8 mouse cellular contexts compared by ENCODE assay signal in genomic region chr14:21750881-21751542, GRCm38 (mm10). TPM values are rescaled to one million over a fixed set of nuclear protein-coding genes. Genes with fewer than 3 reads are reported as not detected.
DNase-seq lines count a peak whose midpoint lies in the region; ATAC-seq and TF ChIP-seq lines count a peak whose summit lies in the region.

Gene Dusp13, minus strand, starts transcription at chr14:21751181.

- no peaks in the 10 kb centered on the region for H3K9me3 ChIP-seq in forebrain, embryonic 11.5 days (ENCODE audit: control insufficient read depth, low read length)
- no peaks in the 10 kb centered on the region for H3K9me3 ChIP-seq in liver, embryonic 16.5 days (replicated peaks; ENCODE audit: control insufficient read depth, low read length)
- no peaks in the 10 kb centered on the region for H3K9me3 ChIP-seq in neural tube, embryonic 11.5 days (ENCODE audit: control insufficient read depth, low read length)
- no peaks in the 10 kb centered on the region for H3K9me3 ChIP-seq in stomach, embryonic 16.5 days (replicated peaks; ENCODE audit: control insufficient read depth, low read length)

- H3K9ac ChIP-seq in forebrain, embryonic 11.5 days (ENCODE audit: low read length): peak within 1 kb of the TSS; percentile 89
- peak within 1 kb of the TSS; percentile 83 for H3K9ac ChIP-seq in liver, embryonic 16.5 days (ENCODE audit: low read depth, low read length)
- H3K9ac ChIP-seq in neural tube, embryonic 11.5 days (ENCODE audit: low read length): peak within 1 kb of the TSS; percentile 82
- H3K9ac ChIP-seq in stomach, embryonic 16.5 days (ENCODE audit: low read length): peak within 1 kb of the TSS; percentile 91

- no peaks in the 10 kb centered on the region for H3K27me3 ChIP-seq in forebrain, embryonic 11.5 days (ENCODE audit: control insufficient read depth, insufficient read depth, low read length)
- no peaks in the 10 kb centered on the region for H3K27me3 ChIP-seq in liver, embryonic 16.5 days (ENCODE audit: control insufficient read depth, insufficient read depth, low read depth, low read length)
- H3K27me3 ChIP-seq in neural tube, embryonic 11.5 days (ENCODE audit: control insufficient read depth, insufficient read depth, low read length): no peaks in the 10 kb centered on the region
- no peaks in the 10 kb centered on the region for H3K27me3 ChIP-seq in stomach, embryonic 16.5 days (ENCODE audit: control insufficient read depth, insufficient read depth, low read length)

- peak within 1 kb of the TSS; percentile 97 for H3K4me3 ChIP-seq in forebrain, embryonic 11.5 days (ENCODE audit: low read depth, low read length)
- peak within 1 kb of the TSS; percentile 77 for H3K4me3 ChIP-seq in liver, embryonic 16.5 days (ENCODE audit: low read depth, low read length)
- H3K4me3 ChIP-seq in neural tube, embryonic 11.5 days (ENCODE audit: low read depth, low read length): peak within 1 kb of the TSS; percentile 88
- H3K4me3 ChIP-seq in stomach, embryonic 16.5 days (replicated peaks; ENCODE audit: low read length): peak within 1 kb of the TSS; percentile 83

- DNase-seq in brain, embryonic 14.5 days (ENCODE audit: low read depth): peak; percentile 89
- peak; percentile 75 for DNase-seq in forebrain, embryonic 11.5 days (ENCODE audit: low spot score)
- peak; percentile 73 to 78 for DNase-seq in heart, postnatal 10 days
- peak; percentile 70 to 81 for DNase-seq in kidney, postnatal 4 days
- peak; percentile 61 for DNase-seq in neural tube, embryonic 11.5 days (ENCODE audit: low spot score)

- no peak for TF ChIP-seq CTCF in brain, embryonic 14.5 days (IDR thresholded peaks at IDR 0.05; ENCODE audit: borderline replicate concordance, extremely low read depth, insufficient read depth, insufficient read length)

- no peak for TF ChIP-seq POLR2A in brain, embryonic 14.5 days (IDR thresholded peaks at IDR 0.05; ENCODE audit: borderline replicate concordance, extremely low read depth, insufficient read depth, insufficient read length, poor library complexity, severe bottlenecking)

- H3K4me2 ChIP-seq in forebrain, embryonic 11.5 days (ENCODE audit: low read depth, low read length, severe bottlenecking): peak within 1 kb of the TSS; percentile 72
- peak within 1 kb of the TSS; percentile 90 for H3K4me2 ChIP-seq in liver, embryonic 16.5 days (ENCODE audit: low read depth, low read length)
- H3K4me2 ChIP-seq in neural tube, embryonic 11.5 days (ENCODE audit: low read depth): peak within 1 kb of the TSS; percentile 66
- H3K4me2 ChIP-seq in stomach, embryonic 16.5 days (ENCODE audit: low read depth, low read length): peak within 1 kb of the TSS; percentile 89

- ATAC-seq in CD4-positive, CD25-positive, alpha-beta regulatory T cell, adult 4 months: peak; percentile 74
- ATAC-seq in forebrain, embryonic 11.5 days (replicated peaks; ENCODE audit: low FRiP score): peak; percentile 75
- peak; percentile 80 for ATAC-seq in liver, embryonic 16.5 days (ENCODE audit: low read depth)
- peak; percentile 65; the same call in 1 of the 2 replicates for ATAC-seq in neural tube, embryonic 11.5 days (ENCODE audit: insufficient read depth, low FRiP score, low TSS enrichment)
- ATAC-seq in stomach, embryonic 16.5 days (ENCODE audit: insufficient read depth, low FRiP score): peak; percentile 84

- WGBS in forebrain, embryonic 11.5 days: under 1% methylated on average over 26 of the region's 26 CpGs
- under 1% methylated on average over 26 of the region's 26 CpGs for WGBS in liver, embryonic 16.5 days (ENCODE audit: insufficient replicate concordance)
- WGBS in neural tube, embryonic 11.5 days: under 1% methylated on average over 26 of the region's 26 CpGs
- under 1% methylated on average over 26 of the region's 26 CpGs for WGBS in stomach, embryonic 16.5 days

- no peaks in the 10 kb centered on the region for H3K4me1 ChIP-seq in forebrain, embryonic 11.5 days (replicated peaks; ENCODE audit: control insufficient read depth, insufficient read depth, low read length)
- peaks cover 27% of the 10 kb centered on the region for H3K4me1 ChIP-seq in liver, embryonic 16.5 days (ENCODE audit: control insufficient read depth, low read depth, low read length)
- H3K4me1 ChIP-seq in neural tube, embryonic 11.5 days (ENCODE audit: control insufficient read depth, insufficient read depth, low read length): peaks cover 4% of the 10 kb centered on the region; the same call in 1 of the 2 replicates
- H3K4me1 ChIP-seq in stomach, embryonic 16.5 days (ENCODE audit: control insufficient read depth, insufficient read depth, low read length): peaks cover 14% of the 10 kb centered on the region; the same call in 1 of the 2 replicates

- intact Hi-C loops in heart, postnatal 10 days (cut with DNase I): loop anchor here (2.0 to 5.0 kb wide), 3 partner anchors 61 to 98 kb away; partner anchors contain the start of gene Comtd1

- peak within 1 kb of the TSS; percentile 82 for H3K27ac ChIP-seq in forebrain, embryonic 11.5 days (ENCODE audit: low read depth, low read length)
- H3K27ac ChIP-seq in liver, embryonic 16.5 days (ENCODE audit: low read length): peak within 1 kb of the TSS; percentile 65
- H3K27ac ChIP-seq in neural tube, embryonic 11.5 days (ENCODE audit: low read depth, low read length): peak within 1 kb of the TSS; percentile 36
- H3K27ac ChIP-seq in stomach, embryonic 16.5 days (ENCODE audit: low read length): peak within 1 kb of the TSS; percentile 84

- H3K36me3 ChIP-seq in forebrain, embryonic 11.5 days (ENCODE audit: control insufficient read depth, insufficient read depth, low read length): no peaks in the 10 kb centered on the region
- H3K36me3 ChIP-seq in liver, embryonic 16.5 days (ENCODE audit: control insufficient read depth, insufficient read depth): no peaks in the 10 kb centered on the region
- no peaks in the 10 kb centered on the region for H3K36me3 ChIP-seq in neural tube, embryonic 11.5 days (ENCODE audit: control insufficient read depth, insufficient read depth, low read length)
- H3K36me3 ChIP-seq in stomach, embryonic 16.5 days (ENCODE audit: control insufficient read depth, insufficient read depth, low read length): no peaks in the 10 kb centered on the region

RNA-seq across cellular contexts. Expression of gene Dusp13, which starts in this region (rescaled TPM):
- not detected for polyA plus RNA-seq in CD4-positive, CD25-positive, alpha-beta regulatory T cell, adult 4 months (2017; shearing (Covaris generic))
- polyA plus RNA-seq in brain, embryonic 14.5 days (2012; rRNA removed): not detected in 2 replicates
- polyA plus RNA-seq in forebrain, embryonic 11.5 days (2014; fragmentation: Nextera tagmentation; extraction: Ambion mirVana): not detected in 2 replicates
- total RNA-seq in heart, postnatal 10 days (2021): under 1 TPM in 1 of 2 experiments, not detected in 1; 0.60 TPM
- polyA plus RNA-seq in liver, embryonic 16.5 days (2015; fragmentation: Nextera tagmentation; extraction: Ambion mirVana): 0.30 TPM in 1 of 2 replicates, not detected in the other
- not detected in 2 replicates for polyA plus RNA-seq in neural tube, embryonic 11.5 days (2014; fragmentation: Nextera tagmentation; extraction: Ambion mirVana)
- 0.84 TPM in 1 of 2 replicates, not detected in the other for polyA plus RNA-seq in stomach, embryonic 16.5 days (2015; fragmentation: Nextera tagmentation; extraction: Ambion mirVana)

Comparison
In these comparisons a context has a peak if more than half of its experiments do, and no peak if none do; other contexts are left out.
1. Peak in every context shown above with its lines: DNase-seq, ATAC-seq, H3K4me3 ChIP-seq and H3K27ac ChIP-seq.
2. Peak in ATAC-seq in CD4-positive, CD25-positive, alpha-beta regulatory T cell, adult 4 months; RNA of the gene not detected or under 1 TPM.
3. Peak in DNase-seq in brain, embryonic 14.5 days; RNA of the gene not detected or under 1 TPM.
4. Peak in DNase-seq, ATAC-seq, H3K4me3 ChIP-seq, H3K27ac ChIP-seq, H3K9ac ChIP-seq and H3K4me2 ChIP-seq in forebrain, embryonic 11.5 days; RNA of the gene not detected or under 1 TPM.
5. Peak in DNase-seq in heart, postnatal 10 days; RNA of the gene not detected or under 1 TPM.
6. Peak in ATAC-seq, H3K4me3 ChIP-seq, H3K27ac ChIP-seq, H3K9ac ChIP-seq and H3K4me2 ChIP-seq in liver, embryonic 16.5 days; RNA of the gene not detected or under 1 TPM.
7. Peak in DNase-seq, ATAC-seq, H3K4me3 ChIP-seq, H3K27ac ChIP-seq, H3K9ac ChIP-seq and H3K4me2 ChIP-seq in neural tube, embryonic 11.5 days; RNA of the gene not detected or under 1 TPM.
8. Peak in ATAC-seq, H3K4me3 ChIP-seq, H3K27ac ChIP-seq, H3K9ac ChIP-seq and H3K4me2 ChIP-seq in stomach, embryonic 16.5 days; RNA of the gene not detected or under 1 TPM.